Mouse (Mus musculus) intestine, embryonic 15.5 days (tissue): ENCODE results near the gene Stom. TPM values are rescaled to one million over a fixed set of nuclear protein-coding genes. Genes with fewer than 3 reads are reported as not detected.
A peak's percentile ranks its signal among the peaks of the same experiment; 100 is the strongest.

Source experiments
- ATAC-seq: fragments of 200-750 bp; cut with Nextera tagmentation; 2 replicates; pipeline ENCODE4 v1.8.0; 2017; ENCODE audit warnings: moderate TSS enrichment, moderate library complexity
- H3K27ac ChIP-seq: fragments of 300-500 bp; sonication (generic); 2 replicates; pipeline ENCODE4 v1.5.1; 2015; ENCODE audit warnings: mild to moderate bottlenecking, inconsistent platforms
- H3K27me3 ChIP-seq: fragments of 300-500 bp; sonication (generic); replicated peaks from 2 replicates; pipeline ENCODE4 v1.6.1; 2015; ENCODE audit warnings: inconsistent platforms
- H3K36me3 ChIP-seq: fragments of 300-500 bp; sonication (generic); 2 replicates; pipeline ENCODE4 v1.6.1; 2015; ENCODE audit warnings: inconsistent platforms
- H3K4me1 ChIP-seq: fragments of 300-500 bp; sonication (generic); replicated peaks from 2 replicates; pipeline ENCODE4 v1.6.1; 2015; ENCODE audit warnings: inconsistent platforms
- H3K4me2 ChIP-seq: fragments of 300-500 bp; sonication (generic); replicated peaks from 2 replicates; pipeline ENCODE4 v1.6.1; 2015; ENCODE audit warnings: mild to moderate bottlenecking, inconsistent platforms
- H3K4me3 ChIP-seq: fragments of 300-500 bp; sonication (generic); replicated peaks from 2 replicates; pipeline ENCODE4 v1.5.1; 2015; ENCODE audit warnings: inconsistent platforms
- H3K9ac ChIP-seq: fragments of 300-500 bp; sonication (generic); 2 replicates; pipeline ENCODE4 v1.6.1; 2015; ENCODE audit warnings: inconsistent platforms
- H3K9me3 ChIP-seq: fragments of 300-500 bp; sonication (generic); 2 replicates; pipeline ENCODE4 v1.6.1; 2016; ENCODE audit warnings: inconsistent platforms
- WGBS: fragments of 180-500 bp; shearing (Covaris S2); methylation state at CpG from one replicate; pipeline ENCODE4 v1.1.7; 2015; 5-methylcytosine and 5-hydroxymethylcytosine counted together
- polyA plus RNA-seq: library from polyadenylated mRNA; unstranded; fragments of >200 nt; fragmentation: Nextera tagmentation; extraction: Ambion mirVana; gene quantifications from 2 replicates; pipeline ENCODE4 v1.2.1, GENCODE M21; 2015

The Stom gene
- 62.7 and 70.0 TPM in 2 replicates for polyA plus RNA-seq

DNA sequence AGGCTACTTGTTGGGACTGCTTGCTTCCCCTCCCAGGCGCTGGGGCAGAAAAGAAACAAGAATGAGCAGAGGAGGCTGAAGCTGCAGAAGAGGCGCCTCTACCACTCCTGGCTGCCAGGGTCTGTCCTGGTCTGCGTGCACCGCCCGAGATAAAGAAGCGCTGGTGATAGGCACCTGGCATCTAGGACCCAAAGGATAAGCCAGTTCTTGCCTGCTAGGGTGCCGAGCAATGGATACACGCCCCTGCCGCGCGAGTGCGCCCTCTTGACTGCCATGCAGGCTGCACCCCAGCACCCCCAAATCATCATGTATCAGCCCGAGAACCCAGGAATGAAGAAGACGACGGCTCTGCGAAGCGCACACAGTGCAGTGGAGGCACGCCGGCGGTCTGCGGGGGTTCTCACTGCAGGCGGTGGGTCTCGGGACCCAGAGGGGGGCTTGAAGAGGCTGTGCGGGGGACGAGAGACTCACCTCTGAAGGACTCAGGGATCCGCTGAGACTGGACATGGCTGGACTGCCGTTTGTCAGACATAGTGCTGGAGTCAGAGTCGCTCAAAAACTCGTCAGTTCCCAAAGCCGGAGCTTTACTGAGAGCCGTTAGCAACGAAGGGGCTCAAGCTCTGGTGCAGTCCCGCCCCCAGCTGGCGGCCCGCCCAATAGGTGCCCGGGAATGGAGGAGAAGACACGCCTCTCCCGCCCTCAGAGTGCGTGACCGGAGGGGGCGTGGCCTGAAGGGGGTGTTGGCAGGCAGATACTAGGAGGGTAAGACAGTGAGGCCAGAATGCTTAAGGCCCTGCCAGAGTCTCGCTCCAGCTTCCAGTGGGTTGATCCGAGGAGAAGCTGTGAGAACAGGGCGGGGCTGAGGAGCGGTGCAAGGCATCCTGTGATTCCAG is at the start of gene Stom:
TSS of gene Stom (minus strand) at position 589 of the 893 bp plus-strand sequence.
- no peaks in the 10 kb centered on the region for H3K27me3 ChIP-seq
- peak within 1 kb of the TSS; percentile 80 for H3K9ac ChIP-seq
- no peaks in the 10 kb centered on the region for H3K36me3 ChIP-seq
- peak within 1 kb of the TSS; percentile 94 for H3K4me2 ChIP-seq
- under 1% methylated on average over 45 of the region's 45 CpGs for WGBS
- H3K9me3 ChIP-seq, result no peaks in the 10 kb centered on the region
- H3K4me1 ChIP-seq, result peaks cover 22% of the 10 kb centered on the region
- peak within 1 kb of the TSS; percentile 92 for H3K27ac ChIP-seq
- peak; percentile 99 for ATAC-seq
- H3K4me3 ChIP-seq, result peak within 1 kb of the TSS; percentile 79

DNA sequence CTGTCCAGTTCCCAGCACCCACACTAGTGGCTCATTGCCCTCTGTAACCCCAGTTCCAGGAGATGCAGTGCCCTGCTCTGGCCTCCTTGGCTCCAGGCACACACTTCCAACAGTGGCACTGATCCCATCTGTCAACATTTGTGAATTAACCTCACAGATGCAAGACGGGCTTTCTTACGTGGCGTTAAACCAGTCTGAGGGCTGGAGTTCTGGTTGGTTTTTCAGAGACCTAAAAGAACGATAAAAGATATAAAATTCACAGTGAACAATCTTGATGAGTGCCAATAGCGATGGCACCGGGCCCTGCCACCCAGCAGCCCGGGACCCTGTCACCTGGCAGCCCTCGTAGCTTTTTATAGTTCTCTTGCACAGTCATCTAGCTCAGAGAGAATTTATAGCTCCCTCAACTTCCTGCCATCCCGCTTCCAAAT is 48.7 kb upstream of the Stom start:
- H3K9ac ChIP-seq, result no peak overlapping the region
- no peaks in the 10 kb centered on the region for H3K36me3 ChIP-seq
- WGBS, result 66% methylated on average over 9 of the region's 9 CpGs
- no peak overlapping the region for H3K27ac ChIP-seq
- H3K4me3 ChIP-seq, result no peak overlapping the region
- no peaks in the 10 kb centered on the region for H3K9me3 ChIP-seq
- no peaks in the 10 kb centered on the region for H3K27me3 ChIP-seq
- H3K4me2 ChIP-seq, result no peak overlapping the region
- H3K4me1 ChIP-seq, result no peaks in the 10 kb centered on the region
- no peak for ATAC-seq

DNA sequence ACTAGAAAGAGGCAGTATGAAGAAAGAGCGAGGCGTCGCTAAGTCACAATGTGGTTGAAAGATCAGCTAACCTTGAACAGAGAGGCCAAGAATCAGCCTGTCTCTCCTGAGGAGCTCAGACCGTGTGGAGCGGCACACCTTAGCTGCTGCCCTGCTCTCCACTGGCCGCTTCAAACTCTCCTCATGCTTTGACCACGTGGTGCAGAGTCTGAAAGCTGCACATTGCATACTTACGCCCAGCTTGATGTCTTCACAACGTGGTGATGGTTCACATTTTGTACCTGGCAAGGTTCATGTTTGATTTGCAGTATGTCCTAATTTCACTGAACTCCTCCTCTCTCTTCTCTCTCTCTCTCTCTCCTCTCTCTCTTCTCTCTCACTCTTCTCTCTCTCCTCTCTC is 42.5 kb upstream of the Stom start:
- Histone ChIP-seq H3K9me3 (no peaks in the 10 kb centered on the region), H3K4me2 (no peak overlapping the region), H3K9ac (no peak overlapping the region), H3K36me3 (no peaks in the 10 kb centered on the region), H3K4me3 (no peak overlapping the region), H3K27me3 (no peaks in the 10 kb centered on the region), H3K27ac (no peak overlapping the region), H3K4me1 (no peaks in the 10 kb centered on the region)
- ATAC-seq, result no peak
- 65% methylated on average over 9 of the region's 9 CpGs for WGBS

DNA sequence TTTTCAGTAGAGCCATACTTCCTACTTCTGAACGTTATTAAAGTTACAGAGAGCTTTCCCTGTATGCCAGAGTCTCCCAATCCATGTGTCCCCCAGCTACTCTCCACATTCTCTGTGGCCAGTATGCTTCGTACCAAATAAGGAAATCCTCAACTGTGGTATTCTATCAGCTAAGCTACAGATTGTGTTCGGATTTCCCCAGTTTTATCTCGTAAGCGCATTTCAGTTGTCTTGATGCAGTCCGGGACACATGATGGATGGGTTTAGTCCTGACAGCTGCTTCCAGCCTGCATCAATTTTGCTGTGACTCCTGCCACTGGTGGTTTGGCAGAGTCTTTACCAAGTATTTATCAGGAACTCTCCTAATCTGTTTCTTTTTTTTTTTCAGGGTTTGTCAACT is 40.8 kb upstream of the Stom start:
- no peak overlapping the region for H3K4me2 ChIP-seq
- WGBS, result 28% methylated on average over 6 of the region's 6 CpGs
- H3K27ac ChIP-seq, result no peak overlapping the region
- H3K4me1 ChIP-seq, result no peaks in the 10 kb centered on the region
- no peaks in the 10 kb centered on the region for H3K36me3 ChIP-seq
- H3K9me3 ChIP-seq, result no peaks in the 10 kb centered on the region
- no peak overlapping the region for H3K9ac ChIP-seq
- no peak overlapping the region for H3K4me3 ChIP-seq
- no peak for ATAC-seq
- H3K27me3 ChIP-seq, result no peaks in the 10 kb centered on the region

DNA sequence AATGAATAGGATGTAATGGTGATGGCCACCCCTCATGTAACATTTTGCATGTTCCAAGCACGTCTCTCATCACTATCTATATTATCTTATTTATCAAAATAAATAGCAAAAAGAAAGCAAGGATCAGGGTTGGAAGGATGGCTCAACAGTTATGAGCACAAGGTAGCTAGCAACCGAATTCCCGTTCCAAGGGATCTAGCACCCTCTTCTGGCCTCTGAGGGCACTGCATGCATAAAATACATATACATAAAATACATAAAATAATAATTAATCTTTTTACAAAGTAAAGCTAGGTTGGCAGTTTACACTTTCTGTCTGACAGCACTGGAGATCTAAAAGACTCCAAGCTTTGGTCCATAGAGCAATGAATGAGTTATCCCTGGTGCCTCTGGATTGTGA is 36.2 kb upstream of the Stom start:
- no peak overlapping the region for H3K4me2 ChIP-seq
- H3K27ac ChIP-seq, result no peak overlapping the region
- no peak overlapping the region for H3K4me3 ChIP-seq
- H3K27me3 ChIP-seq, result no peaks in the 10 kb centered on the region
- ATAC-seq, result no peak
- no peak overlapping the region for H3K9ac ChIP-seq
- H3K4me1 ChIP-seq, result no peaks in the 10 kb centered on the region; the same call in 1 of the 2 replicates
- H3K9me3 ChIP-seq, result no peaks in the 10 kb centered on the region
- WGBS, result 20% methylated on average over 3 of the region's 3 CpGs
- no peaks in the 10 kb centered on the region for H3K36me3 ChIP-seq

DNA sequence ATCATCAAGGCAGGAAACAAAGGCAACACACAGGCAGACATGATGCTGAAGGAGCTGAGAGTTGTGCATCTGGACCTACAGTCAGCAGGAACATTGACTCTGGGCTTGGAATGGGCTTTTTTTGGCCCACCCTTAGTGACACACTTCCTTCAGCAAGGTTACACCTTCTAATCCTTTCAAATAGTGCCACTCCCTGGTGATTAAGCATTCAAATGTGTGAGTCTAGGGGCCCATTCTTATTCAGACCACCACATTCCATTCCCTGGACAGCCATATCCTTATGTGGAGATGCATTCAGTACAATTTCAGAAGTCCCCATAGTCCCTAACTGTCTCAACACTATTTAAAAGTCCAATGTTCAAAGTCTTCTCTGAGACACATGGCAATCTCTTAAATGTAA is 33.9 kb upstream of the Stom start:
- Histone ChIP-seq H3K9ac (no peak overlapping the region), H3K36me3 (no peaks in the 10 kb centered on the region), H3K4me3 (no peak overlapping the region), H3K9me3 (no peaks in the 10 kb centered on the region), H3K27me3 (no peaks in the 10 kb centered on the region), H3K27ac (no peak overlapping the region), H3K4me2 (no peak overlapping the region), H3K4me1 (no peaks in the 10 kb centered on the region; the same call in 1 of the 2 replicates)
- ATAC-seq, result no peak

DNA sequence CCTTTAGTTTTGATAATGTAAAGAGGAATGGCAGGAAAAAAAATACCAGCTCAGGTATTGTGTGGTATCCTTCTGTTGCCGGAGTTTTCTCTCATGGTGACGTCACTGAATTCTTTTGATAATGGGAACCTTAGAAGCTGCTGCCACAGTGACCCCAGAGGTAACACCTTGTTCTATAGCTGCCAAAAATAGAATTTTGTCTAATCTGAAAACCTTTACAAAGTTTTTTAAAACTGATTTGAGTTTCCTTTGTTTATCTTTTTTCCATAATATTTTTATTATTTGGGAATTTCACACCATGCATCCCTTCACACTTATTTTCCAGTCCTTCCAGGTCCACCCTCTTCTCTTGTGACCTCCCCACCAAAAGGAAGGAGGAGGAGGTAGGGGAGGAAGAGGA is 30.9 kb upstream of the Stom start, which contains the start of gene 4930568D16Rik:
TSS of gene 4930568D16Rik (minus strand) at position 101 of the 400 bp plus-strand sequence.
- H3K9me3 ChIP-seq, result no peaks in the 10 kb centered on the region

DNA sequence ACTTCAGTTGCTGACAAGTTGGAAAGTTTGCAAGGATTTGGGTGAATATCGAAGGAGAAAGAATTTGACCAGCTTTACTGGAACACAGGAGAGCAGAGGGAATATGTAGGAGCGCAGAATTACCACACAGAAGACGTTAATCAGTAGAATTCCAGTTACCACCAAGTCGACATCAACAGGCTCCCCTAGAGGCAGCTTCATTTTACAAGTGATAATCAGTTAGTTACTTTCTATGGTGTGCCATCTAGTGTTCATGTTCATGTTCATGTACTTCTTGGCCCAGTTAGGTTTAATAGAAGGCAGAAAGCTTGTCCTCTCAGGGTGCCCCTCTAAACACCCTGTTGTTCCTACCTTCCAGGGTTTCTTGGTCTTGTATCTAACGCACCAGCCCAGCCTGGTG is 12.4 kb upstream of the Stom start:
- no peak overlapping the region for H3K9ac ChIP-seq
- H3K4me2 ChIP-seq, result no peak overlapping the region
- no peaks in the 10 kb centered on the region for H3K27me3 ChIP-seq
- H3K4me3 ChIP-seq, result no peak overlapping the region
- no peaks in the 10 kb centered on the region for H3K9me3 ChIP-seq
- 0 out of 2 replicates have a peak, but pooled peaks cover 3% of the 10 kb centered on the region for H3K4me1 ChIP-seq
- H3K27ac ChIP-seq, result no peak overlapping the region
- H3K36me3 ChIP-seq, result no peaks in the 10 kb centered on the region
- WGBS, result 51% methylated on average over 5 of the region's 5 CpGs
- ATAC-seq, result peak; percentile 59; the same call in 1 of the 2 replicates

More for the DNA sequence above, 30.9 kb upstream of the Stom start, which contains the start of gene 4930568D16Rik:
- H3K27me3 ChIP-seq, result no peaks in the 10 kb centered on the region
- H3K9ac ChIP-seq, result no peak within 1 kb of the TSS
- WGBS, result 74% methylated on average over 2 of the region's 2 CpGs
- no peaks in the 10 kb centered on the region; the same call in 1 of the 2 replicates for H3K4me1 ChIP-seq
- no peaks in the 10 kb centered on the region for H3K36me3 ChIP-seq
- no peak within 1 kb of the TSS for H3K4me2 ChIP-seq
- no peak within 1 kb of the TSS for H3K4me3 ChIP-seq
- ATAC-seq, result no peak
- H3K27ac ChIP-seq, result no peak within 1 kb of the TSS

DNA sequence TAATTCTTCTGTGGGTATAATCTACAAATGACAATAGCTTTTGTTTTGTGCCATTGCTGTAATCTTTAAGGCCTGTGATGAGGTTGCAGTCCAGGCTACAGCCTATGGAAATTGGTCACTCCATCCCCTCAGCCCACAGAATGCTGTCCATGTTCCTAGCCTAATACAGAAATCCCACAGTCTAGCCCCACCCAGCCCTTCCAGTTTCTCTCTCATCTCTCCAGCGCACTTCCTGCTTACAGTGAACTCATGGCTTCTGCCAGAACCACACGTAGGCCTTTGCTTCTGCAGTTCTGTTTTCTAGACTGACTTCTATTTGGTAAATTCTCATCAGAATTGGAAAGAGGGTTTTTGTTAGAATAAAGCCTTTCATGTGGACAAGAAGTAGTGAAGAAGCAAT is 9.2 kb upstream of the Stom start:
- no peaks in the 10 kb centered on the region for H3K27me3 ChIP-seq

DNA sequence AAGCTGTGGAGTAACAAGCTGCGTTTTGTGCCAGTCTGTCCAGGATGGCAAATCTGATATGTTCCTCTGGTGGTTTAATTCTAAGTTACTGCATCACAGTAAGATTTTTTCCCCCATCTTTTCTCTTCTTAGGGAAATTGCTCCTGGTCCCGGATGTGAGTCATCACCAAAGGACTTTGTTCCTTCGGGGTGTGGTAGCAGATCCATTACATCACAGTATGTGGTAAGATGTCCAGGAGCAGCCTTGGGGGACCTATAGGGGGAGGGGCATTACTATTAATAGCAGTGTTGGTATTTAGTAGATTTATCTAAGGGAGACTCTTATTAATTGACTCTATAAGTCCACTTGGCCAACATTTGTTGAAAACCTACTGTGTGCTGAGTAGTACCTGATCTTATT is 5.8 kb upstream of the Stom start:
- WGBS, result 66% methylated on average over 3 of the region's 3 CpGs
- no peak overlapping the region for H3K9ac ChIP-seq
- H3K4me3 ChIP-seq, result no peak overlapping the region
- H3K36me3 ChIP-seq, result no peaks in the 10 kb centered on the region
- no peak overlapping the region for H3K27ac ChIP-seq
- H3K27me3 ChIP-seq, result no peaks in the 10 kb centered on the region
- H3K4me1 ChIP-seq, result peaks cover 6% of the 10 kb centered on the region; the same call in 1 of the 2 replicates
- H3K9me3 ChIP-seq, result no peaks in the 10 kb centered on the region
- H3K4me2 ChIP-seq, result no peak overlapping the region
- ATAC-seq, result 0 out of 2 replicates have a peak, but pooled peaks have one; percentile 49

More for the DNA sequence above, 9.2 kb upstream of the Stom start:
- no peak overlapping the region for H3K9ac ChIP-seq
- H3K27ac ChIP-seq, result no peak overlapping the region
- no peak overlapping the region for H3K4me2 ChIP-seq
- 54% methylated on average over 2 of the region's 2 CpGs for WGBS
- H3K9me3 ChIP-seq, result no peaks in the 10 kb centered on the region
- H3K36me3 ChIP-seq, result no peaks in the 10 kb centered on the region
- no peak overlapping the region for H3K4me3 ChIP-seq
- no peak for ATAC-seq
- H3K4me1 ChIP-seq, result 0 out of 2 replicates have a peak, but pooled peaks cover 3% of the 10 kb centered on the region

DNA sequence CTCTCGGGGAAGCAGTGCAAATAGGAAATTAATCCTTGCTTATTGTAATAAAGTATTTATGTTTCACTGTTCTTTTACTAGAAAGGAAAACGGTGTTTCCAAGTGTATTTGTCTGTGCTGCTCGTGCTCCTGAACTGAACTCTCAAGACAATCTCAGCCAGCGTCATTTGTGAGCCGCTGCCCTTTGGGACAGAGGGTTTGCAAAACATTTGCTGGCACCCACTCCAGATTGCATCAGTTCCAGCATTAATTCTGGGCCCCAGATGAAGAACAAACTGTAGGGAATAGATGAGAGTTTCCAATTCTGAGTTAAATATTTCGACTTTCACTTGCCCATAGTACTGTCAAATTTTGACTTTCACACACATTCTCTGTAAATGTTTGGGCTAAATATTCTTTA is 1.9 kb upstream of the Stom start:
- no peaks in the 10 kb centered on the region for H3K9me3 ChIP-seq
- no peaks in the 10 kb centered on the region for H3K36me3 ChIP-seq
- 48% methylated on average over 6 of the region's 6 CpGs for WGBS
- H3K27ac ChIP-seq, result 0 out of 2 replicates have a peak overlapping the region, but pooled peaks have one; percentile 62
- no peak overlapping the region for H3K9ac ChIP-seq
- no peak for ATAC-seq
- no peak overlapping the region for H3K4me2 ChIP-seq
- H3K4me3 ChIP-seq, result no peak overlapping the region
- H3K27me3 ChIP-seq, result no peaks in the 10 kb centered on the region
- peaks cover 18% of the 10 kb centered on the region for H3K4me1 ChIP-seq

DNA sequence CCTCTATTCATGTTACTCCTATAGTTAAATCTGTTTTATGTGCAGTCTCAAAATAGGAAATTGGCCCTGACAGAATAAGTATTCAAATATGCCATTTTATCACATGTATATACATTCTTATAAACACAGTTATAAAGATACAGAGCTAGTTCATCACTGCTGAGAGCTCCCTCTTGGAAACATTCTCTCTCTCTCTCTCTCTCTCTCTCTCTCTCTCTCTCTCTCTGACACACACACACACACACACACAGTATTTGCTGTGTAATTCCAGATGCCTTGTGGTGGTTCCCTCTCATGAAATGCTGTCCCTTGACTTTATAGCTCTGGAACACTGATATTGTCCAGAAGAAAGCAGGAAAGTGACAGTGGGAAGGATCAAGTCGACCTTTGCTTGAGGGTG is 1.3 kb upstream of the Stom start:
- H3K4me1 ChIP-seq, result peaks cover 18% of the 10 kb centered on the region
- no peaks in the 10 kb centered on the region for H3K9me3 ChIP-seq
- no peak overlapping the region for H3K9ac ChIP-seq
- no peak for ATAC-seq
- H3K4me2 ChIP-seq, result no peak overlapping the region
- no peaks in the 10 kb centered on the region for H3K27me3 ChIP-seq
- no peak overlapping the region for H3K4me3 ChIP-seq
- 40% methylated on average over 1 of the region's 1 CpGs for WGBS
- peak overlapping the region; percentile 57; the same call in 1 of the 2 replicates for H3K27ac ChIP-seq
- H3K36me3 ChIP-seq, result no peaks in the 10 kb centered on the region
